Mouse (Mus musculus) MEL (cell line): ENCODE data around the gene Ank2. TPM values are rescaled to one million over a fixed set of nuclear protein-coding genes. Genes with fewer than 3 reads are reported as not detected.

Experiments
- DNase-seq: peaks from one replicate; pipeline ENCODE4 v3.0.0; 2011; ENCODE audit warnings: low read depth, low spot score
- H3K27ac ChIP-seq: 2 replicates; pipeline ENCODE4 v1.5.1; 2012; ENCODE audit warnings: low read depth, mild to moderate bottlenecking, control low read depth, low read length, moderate library complexity; ENCODE audit not compliant: control insufficient read depth
- H3K27me3 ChIP-seq, 2 experiments: fragments of 150-350 bp in 1 of 2; sonication (generic) in 1 of 2; 2 replicates each; pipeline ENCODE4 v1.6.1; 2012; ENCODE audit warnings: low read length in 2 of 2, mild to moderate bottlenecking in 2 of 2, improper control_type of control experiment in 1 of 2, moderate library complexity in 1 of 2; ENCODE audit not compliant: insufficient read depth in 2 of 2, control insufficient read depth in 1 of 2
- H3K36me3 ChIP-seq, 2 experiments: 2 replicates each; pipeline ENCODE4 v1.6.1; 2012 to 2014; ENCODE audit warnings: low read length in 2 of 2, improper control_type of control experiment in 1 of 2, inconsistent platforms in 1 of 2, mild to moderate bottlenecking in 1 of 2; ENCODE audit not compliant: insufficient read depth in 2 of 2, control insufficient read depth in 1 of 2
- H3K4me1 ChIP-seq, 2 experiments: fragments of 150-350 bp in 1 of 2; sonication (generic) in 1 of 2; 2 replicates each; pipeline ENCODE4 v1.6.1; 2012; ENCODE audit warnings: low read length in 2 of 2, improper control_type of control experiment in 1 of 2, mild to moderate bottlenecking in 1 of 2; ENCODE audit not compliant: insufficient read depth in 2 of 2, control insufficient read depth in 1 of 2
- H3K4me3 ChIP-seq, 2 experiments: fragments of 150-350 bp in 1 of 2; sonication (generic) in 1 of 2; 2 replicates each; pipeline ENCODE4 v1.5.1; 2012; ENCODE audit warnings: low read depth in 2 of 2, low read length in 2 of 2, mild to moderate bottlenecking in 2 of 2, moderate library complexity in 2 of 2, control low read depth in 1 of 2, improper control_type of control experiment in 1 of 2; ENCODE audit not compliant: control insufficient read depth in 1 of 2, insufficient read depth in 1 of 2
- H3K79me2 ChIP-seq: 2 replicates; pipeline ENCODE4 v1.6.1; 2012; ENCODE audit warnings: mild to moderate bottlenecking, low read length, moderate library complexity; ENCODE audit not compliant: control insufficient read depth, poor library complexity, insufficient read depth
- H3K9ac ChIP-seq: 2 replicates; pipeline ENCODE4 v1.6.1; 2012; ENCODE audit warnings: low read depth, mild to moderate bottlenecking, control low read depth, low read length, moderate library complexity; ENCODE audit not compliant: control insufficient read depth, poor library complexity, severe bottlenecking
- H3K9me3 ChIP-seq: fragments of 150-350 bp; sonication (generic); replicated peaks from 2 replicates; pipeline ENCODE4 v1.6.1; 2012; ENCODE audit warnings: mild to moderate bottlenecking, low read length, improper control_type of control experiment, moderate library complexity; ENCODE audit not compliant: insufficient read depth
- CHD2 ChIP-seq: IDR thresholded peaks from 2 replicates; pipeline ENCODE4 v1.6.1; 2011; ENCODE audit warnings: low read length, improper control_type of control experiment
- CTCF ChIP-seq, 3 experiments: IDR thresholded peaks in 2 of 3; conservative IDR thresholded peaks in 1 of 3; 2 replicates each; pipeline ENCODE4 v1.5.1; 2011 to 2012; ENCODE audit warnings: low read length in 3 of 3, low read depth in 2 of 3, mild to moderate bottlenecking in 2 of 3, improper control_type of control experiment in 1 of 3, inconsistent platforms in 1 of 3, mixed read lengths in 1 of 3, moderate library complexity in 1 of 3; ENCODE audit not compliant: control insufficient read depth in 1 of 3, insufficient read depth in 1 of 3, poor library complexity in 1 of 3, severe bottlenecking in 1 of 3
- ELF1 ChIP-seq: IDR thresholded peaks from 2 replicates; pipeline ENCODE4 v1.6.1; 2014; ENCODE audit warnings: low read depth, mild to moderate bottlenecking, inconsistent platforms, low read length, improper control_type of control experiment, moderate library complexity
- EP300 ChIP-seq, 2 experiments: IDR thresholded peaks; 2 replicates each; pipeline ENCODE4 v1.6.1; 2011; ENCODE audit warnings: improper control_type of control experiment in 2 of 2, low read length in 2 of 2, low read depth in 1 of 2, mild to moderate bottlenecking in 1 of 2
- ETS1 ChIP-seq: IDR thresholded peaks from 2 replicates; pipeline ENCODE4 v1.6.1; 2012; ENCODE audit warnings: low read depth, mild to moderate bottlenecking, inconsistent platforms, low read length, improper control_type of control experiment, moderate library complexity
- GABPA ChIP-seq: IDR thresholded peaks from 2 replicates; pipeline ENCODE4 v1.6.1; 2012; ENCODE audit warnings: low read depth, mild to moderate bottlenecking, inconsistent platforms, low read length, improper control_type of control experiment, moderate library complexity
- JUND ChIP-seq: IDR thresholded peaks from 2 replicates; pipeline ENCODE4 v1.6.1; 2011; ENCODE audit warnings: low read depth, mild to moderate bottlenecking, improper control_type of control experiment, low read length
- MAFK ChIP-seq: IDR thresholded peaks from 2 replicates; pipeline ENCODE4 v1.6.1; 2011; ENCODE audit warnings: low read depth, mild to moderate bottlenecking, low read length, improper control_type of control experiment, borderline replicate concordance
- MAZ ChIP-seq: IDR thresholded peaks from 2 replicates; pipeline ENCODE4 v1.6.1; 2012; ENCODE audit warnings: low read depth, mild to moderate bottlenecking, inconsistent platforms, low read length, improper control_type of control experiment
- MEF2A ChIP-seq: IDR thresholded peaks from 2 replicates; pipeline ENCODE4 v1.6.1; 2014; ENCODE audit warnings: low read depth, mild to moderate bottlenecking, inconsistent platforms, low read length, improper control_type of control experiment; ENCODE audit not compliant: poor library complexity, insufficient replicate concordance, severe bottlenecking; ENCODE audit errors: extremely low read depth
- MXI1 ChIP-seq: IDR thresholded peaks from 2 replicates; pipeline ENCODE4 v1.6.1; 2011; ENCODE audit warnings: mild to moderate bottlenecking, low read depth, low read length, improper control_type of control experiment
- MYB ChIP-seq: IDR thresholded peaks from 2 replicates; pipeline ENCODE4 v1.6.1; 2011; ENCODE audit warnings: mild to moderate bottlenecking, low read depth, low read length, improper control_type of control experiment
- NELFE ChIP-seq: IDR thresholded peaks from 2 replicates; pipeline ENCODE4 v1.6.1; 2011; ENCODE audit warnings: low read depth, low read length, improper control_type of control experiment
- NRF1 ChIP-seq: IDR thresholded peaks from 2 replicates; pipeline ENCODE4 v1.6.1; 2014; ENCODE audit warnings: low read depth, mild to moderate bottlenecking, inconsistent platforms, low read length, improper control_type of control experiment, moderate library complexity; ENCODE audit not compliant: poor library complexity, insufficient read depth, severe bottlenecking
- POLR2A ChIP-seq, 2 experiments: IDR thresholded peaks; 2 replicates each; pipeline ENCODE4 v1.6.1; 2011 to 2012; ENCODE audit warnings: low read length in 2 of 2, mild to moderate bottlenecking in 2 of 2, control low read depth in 1 of 2, improper control_type of control experiment in 1 of 2, low read depth in 1 of 2, moderate library complexity in 1 of 2; ENCODE audit not compliant: control insufficient read depth in 1 of 2, insufficient read depth in 1 of 2, poor library complexity in 1 of 2
- POLR2AphosphoS2 ChIP-seq: IDR thresholded peaks from 2 replicates; pipeline ENCODE4 v1.6.1; 2011; ENCODE audit warnings: low read length, improper control_type of control experiment
- RAD21 ChIP-seq: IDR thresholded peaks from 2 replicates; pipeline ENCODE4 v1.6.1; 2011; ENCODE audit warnings: mild to moderate bottlenecking, low read depth, low read length, improper control_type of control experiment
- RCOR1 ChIP-seq: IDR thresholded peaks from 2 replicates; pipeline ENCODE4 v1.6.1; 2012; ENCODE audit warnings: low read depth, mild to moderate bottlenecking, inconsistent platforms, low read length, improper control_type of control experiment
- SIN3A ChIP-seq: IDR thresholded peaks from 2 replicates; pipeline ENCODE4 v1.6.1; 2012; ENCODE audit warnings: low read length, improper control_type of control experiment, inconsistent platforms
- TAL1 ChIP-seq: IDR thresholded peaks from 2 replicates; pipeline ENCODE4 v1.6.1; 2012; ENCODE audit warnings: mild to moderate bottlenecking, inconsistent platforms, low read length, moderate library complexity, mixed read lengths
- USF1 ChIP-seq: IDR thresholded peaks from 2 replicates; pipeline ENCODE4 v1.6.1; 2014; ENCODE audit warnings: low read depth, mild to moderate bottlenecking, inconsistent platforms, low read length, improper control_type of control experiment, moderate library complexity
- USF2 ChIP-seq, 2 experiments: IDR thresholded peaks; 2 replicates each; pipeline ENCODE4 v1.6.1; 2011 to 2012; ENCODE audit warnings: improper control_type of control experiment in 2 of 2, low read length in 2 of 2, borderline replicate concordance in 1 of 2, inconsistent platforms in 1 of 2, low read depth in 1 of 2, mild to moderate bottlenecking in 1 of 2; ENCODE audit not compliant: insufficient read depth in 1 of 2
- ZMIZ1 ChIP-seq: IDR thresholded peaks from 2 replicates; pipeline ENCODE4 v1.6.1; 2012; ENCODE audit warnings: low read depth, mild to moderate bottlenecking, inconsistent platforms, low read length, improper control_type of control experiment, moderate library complexity
- polyA plus RNA-seq, 2 experiments: library from polyadenylated mRNA; stranded (reverse) in 1 of 2; unstranded in 1 of 2; fragments of >175 nt in 1 of 2; fragments of >200 nt in 1 of 2; gene quantifications; 2 replicates each; pipeline versions ENCODE4 v1.2.1 to v1.2.4; 2012; ENCODE audit warnings: low replicate concordance in 2 of 2, low read depth in 1 of 2; ENCODE audit not compliant: insufficient read length in 2 of 2, insufficient read depth in 1 of 2, missing spikeins in 1 of 2
- total RNA-seq: library from RNA; depleted of rRNA; stranded (reverse); fragments of 300-350 nt; gene quantifications from 2 replicates; pipeline ENCODE4 v1.2.3, GENCODE M21; 2012

Gene Ank2
- total and polyA plus RNA-seq, 3 experiments = 2.7 to 4.5 TPM; not detected in 1

GRCm38 (mm10) chr3:127172697-127173096 lies 326.5 kb downstream of the Ank2 start:
- no peaks in the 10 kb centered on the region for H3K9me3 ChIP-seq
- H3K27ac ChIP-seq = no peak overlapping the region
- H3K79me2 ChIP-seq = no peaks in the 10 kb centered on the region
- no peaks in the 10 kb centered on the region for H3K27me3 ChIP-seq
- TF ChIP-seq TAL1 (no peak), RCOR1 (no peak), RAD21 (no peak)
- H3K4me1 ChIP-seq = no peaks in the 10 kb centered on the region
- H3K9ac ChIP-seq = no peak overlapping the region
- DNase-seq = no peak
- no peaks in the 10 kb centered on the region for H3K36me3 ChIP-seq
- no peak overlapping the region for H3K4me3 ChIP-seq

- no peak for DNase-seq
Measured at GRCm38 (mm10) chr3:127170246-127170645, 328.9 kb downstream of the Ank2 start.

GRCm38 (mm10) chr3:127169114-127169513 lies 330.0 kb downstream of the Ank2 start:
- no peak for DNase-seq
- H3K79me2 ChIP-seq = no peaks in the 10 kb centered on the region
- no peak overlapping the region for H3K9ac ChIP-seq
- H3K4me1 ChIP-seq = no peaks in the 10 kb centered on the region
- H3K9me3 ChIP-seq = no peaks in the 10 kb centered on the region
- H3K27ac ChIP-seq = no peak overlapping the region
- TF ChIP-seq GABPA (no peak), USF1 (no peak)
- TF ChIP-seq, all 39 proteins: peak for 0
- H3K36me3 ChIP-seq = no peaks in the 10 kb centered on the region
- no peaks in the 10 kb centered on the region for H3K27me3 ChIP-seq
- H3K4me3 ChIP-seq = no peak overlapping the region

More at GRCm38 (mm10) chr3:127170246-127170645, 328.9 kb downstream of the Ank2 start:
- no peak overlapping the region for H3K4me3 ChIP-seq
- H3K27me3 ChIP-seq = no peaks in the 10 kb centered on the region
- H3K79me2 ChIP-seq = no peaks in the 10 kb centered on the region
- no peaks in the 10 kb centered on the region for H3K4me1 ChIP-seq
- no peak overlapping the region for H3K27ac ChIP-seq
- no peak overlapping the region for H3K9ac ChIP-seq
- TF ChIP-seq EP300 (IDR thresholded peaks at IDR 0.05; ENCODE audit: low read depth in 1 of 2, low read length in 2 of 2) (no peak), POLR2AphosphoS2 (no peak), JUND (no peak), CHD2 (no peak), NELFE (no peak), MYB (no peak), MXI1 (no peak), ETS1 (no peak), ELF1 (no peak), CTCF (IDR thresholded peaks at IDR 0.05 in 2 of 3, conservative IDR thresholded peaks at IDR 0.05 in 1 of 3; ENCODE audit: control insufficient read depth in 1 of 3, insufficient read depth in 1 of 3, low read depth in 2 of 3, low read length in 3 of 3, poor library complexity in 1 of 3, severe bottlenecking in 1 of 3) (no peak), SIN3A (no peak), RCOR1 (no peak), POLR2A (IDR thresholded peaks at IDR 0.05; ENCODE audit: control insufficient read depth in 1 of 2, insufficient read depth in 1 of 2, low read depth in 1 of 2, low read length in 2 of 2, poor library complexity in 1 of 2) (no peak), MAZ (no peak), USF2 (IDR thresholded peaks at IDR 0.05; ENCODE audit: borderline replicate concordance in 1 of 2, insufficient read depth in 1 of 2, low read depth in 1 of 2, low read length in 2 of 2) (no peak), ZMIZ1 (no peak), MEF2A (no peak), NRF1 (no peak), MAFK (no peak)
- H3K36me3 ChIP-seq = no peaks in the 10 kb centered on the region
- no peaks in the 10 kb centered on the region for H3K9me3 ChIP-seq
